Mouse (Mus musculus) macrophage (primary cell): ENCODE data around the gene Cd276. TPM values are rescaled to one million over a fixed set of nuclear protein-coding genes. Genes with fewer than 3 reads are reported as not detected.

Source experiments
- H3K27ac ChIP-seq: fragments of 350-480 bp; formaldehyde crosslinking; 2 replicates; pipeline ENCODE4 v1.9.0; 2021
- H3K36me3 ChIP-seq: fragments of 350-480 bp; formaldehyde crosslinking; 2 replicates; pipeline ENCODE4 v1.9.0; 2021; ENCODE audit errors: inconsistent target
- H3K4me3 ChIP-seq: fragments of 350-480 bp; formaldehyde crosslinking; 2 replicates; pipeline ENCODE4 v1.9.0; 2021; ENCODE audit errors: inconsistent target
- H3K79me2 ChIP-seq: fragments of 350-480 bp; formaldehyde crosslinking; 2 replicates; pipeline ENCODE4 v1.9.0; 2021; ENCODE audit errors: inconsistent target
- WGBS: methylation state at CpG from one replicate; pipeline ENCODE4 v1.1.7; 2026; ENCODE audit warnings: inconsistent platforms; ENCODE audit not compliant: missing documents; 5-methylcytosine and 5-hydroxymethylcytosine counted together
- polyA plus RNA-seq: library from polyadenylated mRNA; stranded (reverse); fragments of 250-400 nt; gene quantifications from 3 replicates; pipeline ENCODE4 v1.2.4, GENCODE M21; 2018; ENCODE audit warnings: inconsistent platforms

Cd276 gene
- polyA plus RNA-seq, 1 experiment from 2014 or later = 0.49 TPM

DNA sequence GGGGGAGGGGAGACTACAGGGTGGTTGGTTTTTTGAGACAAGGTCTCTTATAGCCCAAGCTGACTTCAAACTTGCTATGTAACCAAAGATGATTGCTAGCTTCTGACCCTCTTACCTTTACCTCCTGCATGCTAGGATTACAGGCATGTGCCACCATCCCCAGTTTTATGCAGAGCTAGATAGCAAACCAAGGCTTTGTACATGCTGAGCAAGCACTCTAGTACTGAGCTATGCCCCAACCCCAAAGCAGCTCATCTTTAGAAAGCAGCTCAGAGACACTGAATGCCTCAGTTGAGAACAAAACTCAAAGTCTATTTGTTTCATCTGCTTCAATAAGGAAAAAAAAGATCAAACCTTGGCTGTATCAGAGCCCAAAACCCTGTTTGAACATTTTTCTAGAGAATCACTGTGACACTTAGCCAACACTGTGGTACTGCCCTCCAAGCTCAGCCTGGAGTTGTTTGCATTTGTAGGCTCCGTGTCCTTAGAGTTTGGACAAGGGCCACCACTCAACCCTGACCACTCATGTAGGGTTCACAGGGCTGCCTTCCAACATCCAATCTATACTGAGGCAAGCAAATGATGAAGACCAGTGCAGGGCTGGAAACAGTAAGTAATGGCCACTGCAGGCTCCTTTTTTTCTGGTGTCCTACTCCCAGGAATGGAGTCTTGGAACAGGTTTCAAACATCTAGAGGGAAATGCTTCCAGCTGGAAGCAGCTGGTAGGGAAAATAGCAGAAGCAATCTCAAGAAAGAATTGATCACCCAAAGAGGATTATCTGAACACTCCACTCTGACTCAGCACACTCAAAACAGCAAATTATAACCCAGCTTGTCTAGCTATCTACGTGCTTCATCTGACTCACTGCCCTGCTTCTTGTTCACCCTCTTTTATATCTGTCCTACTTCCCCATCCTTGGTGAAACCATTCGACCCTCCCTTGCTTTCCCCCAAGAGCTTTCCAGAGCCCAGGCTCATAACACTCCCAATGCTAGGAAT, 2.5 kb upstream of the Cd276 start:
- no peak overlapping the region for H3K4me3 ChIP-seq
- WGBS = 45% methylated on average over 3 of the region's 3 CpGs
- no peak overlapping the region for H3K27ac ChIP-seq
- H3K36me3 ChIP-seq = no peaks in the 10 kb centered on the region
- no peaks in the 10 kb centered on the region for H3K79me2 ChIP-seq

DNA sequence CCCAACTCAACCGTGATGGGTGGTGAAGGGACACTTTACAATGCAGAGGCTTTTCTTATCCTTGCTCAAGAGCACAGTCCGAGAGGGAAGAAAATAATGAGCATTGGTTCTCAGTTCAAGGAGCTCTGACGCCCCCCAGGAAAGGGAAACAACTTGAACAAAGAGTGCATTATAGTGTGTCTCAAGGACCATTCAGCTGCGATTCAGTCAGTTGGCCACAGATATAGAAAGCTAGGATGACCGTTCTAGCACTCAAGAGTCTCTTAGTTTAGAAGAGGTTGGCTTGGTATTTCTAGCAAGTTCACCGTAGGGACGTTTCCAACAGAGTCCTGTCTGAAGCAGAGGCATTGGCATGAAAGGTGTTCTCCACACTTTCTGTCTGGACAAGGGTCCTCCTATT, 1.4 kb upstream of the Cd276 start:
- WGBS = 74% methylated on average over 6 of the region's 7 CpGs
- no peaks in the 10 kb centered on the region for H3K36me3 ChIP-seq
- H3K27ac ChIP-seq = no peak overlapping the region
- no peak overlapping the region for H3K4me3 ChIP-seq
- H3K79me2 ChIP-seq = no peaks in the 10 kb centered on the region

GRCm38 (mm10) chr9:58555685-58556414, 613 bp upstream of the Cd276 start:
- H3K27ac ChIP-seq = no peak overlapping the region
- H3K36me3 ChIP-seq = no peaks in the 10 kb centered on the region
- H3K4me3 ChIP-seq = no peak overlapping the region
- no peaks in the 10 kb centered on the region for H3K79me2 ChIP-seq
- WGBS = 69% methylated on average over 9 of the region's 9 CpGs

GRCm38 (mm10) chr9:58554056-58554907, 955 bp downstream of the Cd276 start:
- H3K36me3 ChIP-seq = no peaks in the 10 kb centered on the region
- WGBS = 35% methylated on average over 23 of the region's 23 CpGs

DNA sequence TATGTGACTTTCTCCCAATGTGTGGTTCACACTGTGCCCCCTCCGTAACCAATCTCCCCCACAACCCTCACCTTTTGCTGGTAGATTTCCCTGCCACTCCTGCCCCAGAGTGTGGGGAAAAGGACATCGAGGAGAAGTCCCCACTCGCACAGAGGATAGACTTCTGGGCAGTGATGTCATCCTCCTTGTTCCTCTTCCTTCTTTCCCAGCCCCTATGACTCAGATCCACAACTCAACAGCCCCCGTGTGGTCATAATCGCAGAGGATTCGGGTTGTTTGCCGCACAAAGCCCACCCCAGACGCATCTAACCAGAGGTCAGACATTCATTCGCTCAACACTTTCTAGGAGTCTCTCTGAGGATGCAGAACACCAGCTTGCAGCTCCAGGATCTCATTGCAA, 3.2 kb downstream of the Cd276 start:
- WGBS = 28% methylated on average over 8 of the region's 9 CpGs
- Histone ChIP-seq H3K36me3 (no peaks in the 10 kb centered on the region), H3K79me2 (no peaks in the 10 kb centered on the region), H3K27ac (0 out of 2 replicates have a peak overlapping the region, but pooled peaks have one; percentile 7), H3K4me3 (no peak overlapping the region)

More at GRCm38 (mm10) chr9:58554056-58554907, 955 bp downstream of the Cd276 start:
- Histone ChIP-seq H3K79me2 (no peaks in the 10 kb centered on the region), H3K4me3 (peak overlapping the region; percentile 21; the same call in 1 of the 2 replicates), H3K27ac (no peak overlapping the region)

GRCm38 (mm10) chr9:58550928-58551327, 4.3 kb downstream of the Cd276 start:
- 96% methylated on average over 6 of the region's 6 CpGs for WGBS
- no peak overlapping the region for H3K4me3 ChIP-seq
- H3K36me3 ChIP-seq = no peaks in the 10 kb centered on the region
- H3K79me2 ChIP-seq = no peaks in the 10 kb centered on the region
- no peak overlapping the region for H3K27ac ChIP-seq

DNA sequence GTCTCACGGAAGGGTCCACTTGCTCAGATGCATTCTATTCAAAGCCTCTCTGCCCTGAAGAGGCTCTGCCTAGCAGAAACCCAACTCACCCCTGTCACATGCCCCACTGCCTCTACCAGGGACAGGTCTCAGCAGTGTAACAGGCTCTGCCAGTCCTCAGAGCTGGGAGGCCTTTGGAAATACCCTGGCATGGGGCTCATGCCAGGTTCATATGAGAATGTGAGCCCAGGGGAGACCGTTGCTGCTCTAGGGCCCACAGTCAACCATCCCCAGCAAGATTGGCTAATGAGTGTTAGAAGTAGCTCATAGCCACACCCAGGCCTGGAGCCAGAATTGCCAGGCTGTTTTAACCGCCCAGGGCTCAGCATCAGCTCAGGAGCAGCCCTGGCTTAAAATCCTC, 5.5 kb downstream of the Cd276 start:
- no peak overlapping the region for H3K27ac ChIP-seq
- WGBS = 100% methylated on average over 3 of the region's 3 CpGs
- H3K4me3 ChIP-seq = no peak overlapping the region
- H3K36me3 ChIP-seq = no peaks in the 10 kb centered on the region
- no peaks in the 10 kb centered on the region for H3K79me2 ChIP-seq

GRCm38 (mm10) chr9:58548897-58549296, 6.3 kb downstream of the Cd276 start:
- WGBS = 18% methylated on average over 4 of the region's 4 CpGs
- no peak overlapping the region for H3K27ac ChIP-seq

GRCm38 (mm10) chr9:58546630-58547360, 8.4 kb downstream of the Cd276 start:
- Histone ChIP-seq H3K4me3 (no peak overlapping the region), H3K79me2 (no peaks in the 10 kb centered on the region), H3K36me3 (no peaks in the 10 kb centered on the region), H3K27ac (no peak overlapping the region)
- WGBS = 83% methylated on average over 11 of the region's 11 CpGs

More at GRCm38 (mm10) chr9:58548897-58549296, 6.3 kb downstream of the Cd276 start:
- Histone ChIP-seq H3K79me2 (no peaks in the 10 kb centered on the region), H3K36me3 (no peaks in the 10 kb centered on the region), H3K4me3 (no peak overlapping the region)

DNA sequence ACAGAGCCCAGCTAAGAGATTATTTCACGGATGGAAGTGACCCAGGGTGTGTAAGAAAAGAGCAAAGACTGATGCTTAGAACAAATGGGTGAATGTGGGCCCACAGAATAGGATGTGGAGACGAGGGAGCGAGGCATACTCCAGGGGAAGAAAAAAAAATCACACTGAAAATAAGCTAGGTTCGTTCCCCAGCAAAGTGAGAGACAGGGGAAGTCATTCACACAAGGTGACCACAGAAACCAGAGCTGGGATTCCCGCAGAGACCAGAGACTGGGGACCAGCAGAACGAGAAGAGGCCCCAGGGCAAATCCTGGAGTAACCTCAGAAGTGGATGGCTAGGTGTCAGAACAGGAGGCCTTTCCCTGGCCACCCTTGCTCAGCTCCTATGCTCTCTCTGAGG, 9.8 kb downstream of the Cd276 start:
- WGBS = 35% methylated on average over 6 of the region's 6 CpGs
- H3K4me3 ChIP-seq = no peak overlapping the region

DNA sequence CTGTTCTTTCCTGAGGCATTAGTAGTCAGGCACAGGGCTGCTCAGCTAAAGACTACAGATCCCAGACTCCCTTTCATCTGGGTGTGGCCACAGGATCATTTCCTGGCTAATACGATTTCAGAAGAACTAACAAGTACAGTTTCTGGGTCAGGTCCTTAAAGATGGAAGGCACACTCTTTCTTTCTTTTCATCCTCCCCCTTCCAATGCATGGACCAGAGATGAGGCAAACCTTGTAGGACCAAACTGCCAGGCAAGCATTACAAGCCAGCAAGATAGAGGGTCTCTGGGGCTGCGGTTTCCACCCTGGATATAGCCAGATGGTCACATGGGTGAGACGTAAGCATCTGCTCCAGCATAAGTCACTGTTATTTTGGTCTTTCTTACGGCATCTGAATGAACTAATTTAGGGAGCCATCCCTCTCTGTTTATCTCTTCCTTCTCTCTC, 10.3 kb downstream of the Cd276 start:
- no peak overlapping the region for H3K4me3 ChIP-seq
- no peaks in the 10 kb centered on the region for H3K36me3 ChIP-seq
- no peaks in the 10 kb centered on the region for H3K79me2 ChIP-seq
- 49% methylated on average over 4 of the region's 4 CpGs for WGBS
- H3K27ac ChIP-seq = 0 out of 2 replicates have a peak overlapping the region, but pooled peaks have one; percentile 27

More for the DNA sequence above, 9.8 kb downstream of the Cd276 start:
- Histone ChIP-seq H3K36me3 (no peaks in the 10 kb centered on the region), H3K27ac (no peak overlapping the region), H3K79me2 (no peaks in the 10 kb centered on the region)

DNA sequence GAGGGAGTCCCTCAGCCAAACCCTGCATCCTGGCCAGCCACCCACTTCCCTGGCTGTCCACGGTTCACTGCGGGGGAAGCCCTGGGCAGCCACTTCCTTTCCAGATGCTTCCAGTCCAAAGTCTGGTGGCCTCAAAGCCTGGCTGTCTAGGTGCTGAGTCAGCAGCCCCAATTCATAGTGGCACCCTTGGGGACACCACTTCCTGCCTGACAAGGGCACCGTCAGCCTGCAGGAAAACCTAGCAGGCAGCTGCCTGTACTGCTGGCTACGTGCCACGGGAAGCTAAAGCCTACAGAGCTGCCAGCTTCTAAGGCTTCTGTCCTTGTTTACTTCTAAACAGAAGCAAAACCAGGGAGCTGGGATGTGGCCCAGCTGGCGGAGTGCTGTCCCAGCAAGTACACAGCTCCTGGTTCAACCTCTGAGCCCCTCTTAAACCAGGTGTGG, 13.3 kb downstream of the Cd276 start:
- no peaks in the 10 kb centered on the region for H3K79me2 ChIP-seq
- no peak overlapping the region for H3K4me3 ChIP-seq
- no peak overlapping the region for H3K27ac ChIP-seq
- 3% methylated on average over 6 of the region's 6 CpGs for WGBS
- H3K36me3 ChIP-seq = no peaks in the 10 kb centered on the region

DNA sequence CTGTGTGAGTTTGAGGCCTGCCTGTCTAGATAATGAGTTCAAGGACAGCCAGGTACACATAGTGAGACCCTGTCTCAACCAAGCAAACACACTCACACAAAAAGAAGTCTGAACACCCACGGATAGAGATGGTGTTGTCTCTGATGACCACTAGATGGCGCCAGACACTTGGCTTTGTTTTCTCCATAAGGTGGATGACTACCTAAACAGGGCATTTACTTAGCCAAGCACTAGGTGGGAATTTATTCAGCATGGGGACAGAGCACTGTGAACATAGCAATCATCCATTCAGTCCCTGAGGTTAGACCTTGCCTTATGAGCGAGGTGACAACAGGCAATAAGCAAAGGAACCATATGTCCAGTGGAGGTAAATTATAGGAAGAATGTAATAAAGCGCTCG, 15.4 kb downstream of the Cd276 start:
- Histone ChIP-seq H3K36me3 (no peaks in the 10 kb centered on the region), H3K27ac (no peak overlapping the region), H3K79me2 (no peaks in the 10 kb centered on the region), H3K4me3 (no peak overlapping the region)
- WGBS = 47% methylated on average over 5 of the region's 5 CpGs
